Mouse (Mus musculus): Measurements from ENCODE around the gene Vcl. TPM values are rescaled to one million over a fixed set of nuclear protein-coding genes. Genes with fewer than 3 reads are reported as not detected.

Gene Vcl
- polyA plus RNA-seq (2012; rRNA removed; ENCODE audit: low replicate concordance) = 39.9 and 63.5 TPM in 2 replicates

DNA sequence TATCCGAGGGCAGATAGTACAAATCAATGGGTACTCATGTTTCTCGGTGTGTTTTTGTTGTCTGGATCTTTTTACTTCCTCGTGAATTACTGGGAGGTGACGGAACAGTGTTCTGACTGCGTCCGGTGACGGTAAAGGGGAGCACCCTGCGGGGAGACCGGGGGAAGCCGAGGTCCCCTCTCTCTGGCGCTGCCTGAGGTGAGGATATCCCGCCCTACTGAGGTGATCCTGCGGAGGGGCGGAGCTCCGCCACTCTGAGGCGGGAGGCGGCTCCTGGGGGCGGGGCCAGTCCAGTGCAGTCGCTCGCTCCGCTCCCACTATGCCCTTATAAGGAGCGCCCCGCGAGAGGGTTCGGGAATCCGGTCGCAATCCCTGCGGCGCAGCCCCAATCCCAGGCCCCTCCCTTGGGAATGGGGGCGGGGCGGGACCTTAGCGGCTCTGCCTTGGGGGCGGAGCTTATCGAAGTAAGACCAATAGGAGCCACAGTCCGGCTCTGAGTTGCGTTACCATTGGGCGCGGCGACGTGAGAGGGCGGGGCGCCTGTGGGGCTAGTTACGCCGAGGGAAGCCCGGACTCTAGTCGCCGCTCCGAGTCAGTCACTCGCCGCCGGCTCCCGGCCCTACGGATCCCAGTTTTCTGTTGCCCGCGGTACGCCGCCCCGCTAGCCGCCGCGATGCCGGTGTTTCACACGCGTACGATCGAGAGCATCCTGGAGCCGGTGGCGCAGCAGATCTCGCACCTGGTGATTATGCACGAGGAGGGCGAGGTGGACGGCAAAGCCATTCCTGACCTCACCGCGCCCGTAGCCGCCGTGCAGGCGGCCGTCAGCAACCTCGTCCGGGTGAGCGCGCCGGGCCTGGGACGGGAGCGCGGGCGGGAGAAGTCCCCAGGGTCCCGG lies at the start of gene Vcl:
Gene Vcl (plus strand): TSS at position 551 of the 898 bp plus-strand sequence.

DNA sequence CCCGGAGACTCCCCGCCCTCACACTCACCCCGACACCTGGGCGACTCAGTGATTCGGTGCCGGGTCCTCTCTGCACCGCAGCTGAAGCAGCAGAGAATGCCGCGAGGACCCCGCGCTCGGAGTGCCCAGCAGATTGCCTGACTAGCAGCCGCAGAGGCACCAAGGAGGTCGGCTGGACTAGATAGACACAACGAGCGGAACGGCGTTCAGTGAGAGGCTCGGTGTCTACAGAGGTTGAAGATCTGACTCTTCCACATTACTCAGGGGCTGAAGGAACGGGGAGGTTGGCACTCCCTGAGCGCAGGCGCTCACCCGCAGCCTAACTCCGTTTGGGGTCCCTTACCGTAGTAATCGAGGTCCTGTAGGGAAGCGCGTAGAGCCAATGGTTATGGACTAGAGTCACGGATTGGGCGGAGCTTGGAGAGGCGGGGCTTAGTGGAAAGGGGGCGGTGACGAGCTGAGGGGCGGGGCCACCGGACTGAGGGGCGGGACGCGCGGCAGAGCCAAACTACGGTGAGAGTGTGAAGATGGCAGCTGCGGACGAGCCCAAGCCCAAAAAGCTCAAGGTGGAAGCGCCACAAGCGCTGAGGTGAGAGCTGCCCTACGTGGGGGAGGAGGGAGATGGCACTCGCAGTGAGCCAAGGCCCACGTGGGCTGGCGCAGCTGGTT lies 123.0 kb downstream of the Vcl start, which contains the start of the genes Ap3m1 and Adk:
Gene Ap3m1 (minus strand): TSS at position 397 of the 669 bp plus-strand sequence.
Gene Adk (plus strand): TSS at position 463 of the 669 bp plus-strand sequence.

Other genes starting within 250 kb of the Vcl start
- gene Fut11, start 234.4 kb upstream of the Vcl start, polyA plus RNA-seq (2012; rRNA removed; ENCODE audit: low replicate concordance) = 15.7 and 38.8 TPM in 2 replicates
- 14.6 and 33.2 TPM in 2 replicates for gene Chchd1, start 226.4 kb upstream of the Vcl start, polyA plus RNA-seq (2012; rRNA removed; ENCODE audit: low replicate concordance)
- gene Zswim8, start 221.8 kb upstream of the Vcl start, polyA plus RNA-seq (2012; rRNA removed; ENCODE audit: low replicate concordance) = 245 and 268 TPM in 2 replicates
- gene Ndst2, start 194.8 kb upstream of the Vcl start, polyA plus RNA-seq (2012; rRNA removed; ENCODE audit: low replicate concordance) = 47.3 and 61.9 TPM in 2 replicates
- gene Camk2g, start 135.3 kb upstream of the Vcl start, polyA plus RNA-seq (2012; rRNA removed; ENCODE audit: low replicate concordance) = 30.5 and 40.0 TPM in 2 replicates
- 12.3 and 25.1 TPM in 2 replicates for gene Plau, start 92.7 kb upstream of the Vcl start, polyA plus RNA-seq (2012; rRNA removed; ENCODE audit: low replicate concordance)
- gene Ap3m1, start 123.1 kb downstream of the Vcl start, polyA plus RNA-seq (2012; rRNA removed; ENCODE audit: low replicate concordance) = 13.2 and 41.1 TPM in 2 replicates
- 18.0 and 51.1 TPM in 2 replicates for gene Adk, start 123.2 kb downstream of the Vcl start, polyA plus RNA-seq (2012; rRNA removed; ENCODE audit: low replicate concordance)